Mouse (Mus musculus) kidney, embryonic 14.5 days (tissue): ENCODE data around the gene Hspa12a. TPM values are rescaled to one million over a fixed set of nuclear protein-coding genes. Genes with fewer than 3 reads are reported as not detected.
A peak's percentile ranks its signal among the peaks of the same experiment; 100 is the strongest.

ENCODE experiments used
- ATAC-seq: fragments of 200-750 bp; cut with Nextera tagmentation; 2 replicates; pipeline ENCODE4 v1.8.0; 2017; ENCODE audit warnings: moderate number of reproducible peaks, mild to moderate bottlenecking, moderate TSS enrichment, moderate library complexity; ENCODE audit not compliant: low FRiP score, low TSS enrichment
- H3K27ac ChIP-seq: fragments of 300-500 bp; sonication (generic); 2 replicates; pipeline ENCODE4 v1.5.1; 2014; ENCODE audit warnings: low read depth, mild to moderate bottlenecking, low read length, moderate library complexity, mixed read lengths
- H3K27me3 ChIP-seq: fragments of 300-500 bp; sonication (generic); 2 replicates; pipeline ENCODE4 v1.6.1; 2014; ENCODE audit warnings: mild to moderate bottlenecking, low read length; ENCODE audit not compliant: control insufficient read depth, insufficient read depth
- H3K36me3 ChIP-seq: fragments of 300-500 bp; sonication (generic); 2 replicates; pipeline ENCODE4 v1.6.1; 2014; ENCODE audit warnings: low read length, mixed read lengths; ENCODE audit not compliant: control insufficient read depth, insufficient read depth
- H3K4me1 ChIP-seq: fragments of 300-500 bp; sonication (generic); 2 replicates; pipeline ENCODE4 v1.6.1; 2014; ENCODE audit warnings: low read length, mixed read lengths; ENCODE audit not compliant: control insufficient read depth, insufficient read depth
- H3K4me2 ChIP-seq: fragments of 300-500 bp; sonication (generic); replicated peaks from 2 replicates; pipeline ENCODE4 v1.6.1; 2014; ENCODE audit warnings: low read depth, mild to moderate bottlenecking, low read length
- H3K4me3 ChIP-seq: fragments of 300-500 bp; sonication (generic); 2 replicates; pipeline ENCODE4 v1.5.1; 2014; ENCODE audit warnings: mild to moderate bottlenecking, low read length
- H3K9ac ChIP-seq: fragments of 300-500 bp; sonication (generic); 2 replicates; pipeline ENCODE4 v1.6.1; 2014; ENCODE audit warnings: low read depth, mild to moderate bottlenecking, low read length, moderate library complexity
- H3K9me3 ChIP-seq: fragments of 300-500 bp; sonication (generic); 2 replicates; pipeline ENCODE4 v1.6.1; 2016; ENCODE audit warnings: low read length; ENCODE audit not compliant: control insufficient read depth
- WGBS: fragments of 180-500 bp; shearing (Covaris S2); extraction: QIAGEN DNeasy Blood & Tissue Kit; methylation state at CpG from one replicate; pipeline ENCODE4 v1.1.7; 2014; 5-methylcytosine and 5-hydroxymethylcytosine counted together
- polyA plus RNA-seq: library from polyadenylated mRNA; unstranded; fragments of >200 nt; fragmentation: Nextera tagmentation; extraction: Ambion mirVana; gene quantifications from 2 replicates; pipeline ENCODE4 v1.2.1, GENCODE M21; 2014

Gene Hspa12a
- polyA plus RNA-seq, 1 experiment from 2014 or later: 9.5 TPM

DNA sequence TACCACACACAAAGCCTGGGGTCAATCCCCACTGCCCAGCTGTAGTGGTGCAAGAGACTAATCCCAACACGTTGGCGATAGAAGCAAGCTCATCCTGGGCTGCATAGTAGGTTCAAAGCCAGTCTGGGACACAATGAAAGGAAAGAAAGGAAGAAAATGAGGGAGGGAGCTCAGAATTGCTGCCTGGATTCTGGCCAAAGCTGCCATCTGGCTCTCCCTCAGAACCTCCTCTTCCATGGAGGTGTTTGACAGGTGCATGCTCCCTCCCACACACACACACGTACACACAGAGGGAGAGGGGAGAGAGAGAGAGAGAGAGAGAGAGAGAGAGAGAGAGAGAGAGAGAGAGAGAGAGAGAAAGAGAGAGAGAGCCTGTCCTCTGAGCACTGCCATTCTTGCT is 47.2 kb downstream of the Hspa12a start:
- Histone ChIP-seq H3K4me2 (no peak overlapping the region), H3K9ac (no peak overlapping the region), H3K36me3 (no peaks in the 10 kb centered on the region), H3K4me1 (no peaks in the 10 kb centered on the region), H3K9me3 (peaks cover 2% of the 10 kb centered on the region; the same call in 1 of the 2 replicates), H3K27me3 (no peaks in the 10 kb centered on the region), H3K27ac (no peak overlapping the region), H3K4me3 (no peak overlapping the region)
- no peak for ATAC-seq
- 75% methylated on average over 3 of the region's 3 CpGs for WGBS

DNA sequence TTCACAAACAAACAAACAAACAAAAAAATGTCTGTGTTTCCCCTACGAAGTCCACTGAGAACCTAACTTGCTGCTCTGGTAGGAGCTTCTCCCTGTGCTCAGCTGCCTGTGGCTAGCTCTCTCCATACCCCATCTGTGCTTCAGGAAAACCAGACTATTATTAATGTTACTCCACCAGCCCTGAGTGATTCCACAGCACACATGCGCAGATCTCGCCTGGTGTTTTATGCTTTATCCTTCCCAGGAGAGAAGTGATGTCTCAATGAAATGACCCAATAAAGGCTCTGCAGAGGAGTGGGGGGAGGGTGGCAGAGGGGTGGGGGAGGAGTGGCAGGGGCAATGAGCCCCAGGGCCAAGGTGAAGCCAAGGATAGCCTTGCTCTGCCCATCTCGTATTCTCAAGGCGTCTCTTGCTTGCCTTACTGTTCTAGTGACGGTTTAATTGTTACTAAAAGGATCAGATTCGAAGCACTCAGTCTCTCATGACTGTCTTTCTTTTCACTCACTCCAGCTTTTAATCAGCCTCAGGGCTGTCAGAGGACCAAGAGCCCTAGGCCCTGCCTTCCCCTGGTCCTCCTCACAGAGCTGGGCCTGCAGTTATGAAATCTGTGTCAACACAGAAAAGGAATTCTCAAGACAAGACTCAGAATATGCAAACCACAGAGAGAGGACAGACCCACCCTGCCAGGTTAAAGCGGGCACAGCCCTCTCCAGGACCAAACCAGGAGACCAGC is 54.0 kb downstream of the Hspa12a start:
- no peak overlapping the region for H3K4me3 ChIP-seq
- no peak overlapping the region for H3K9ac ChIP-seq
- H3K27me3 ChIP-seq: no peaks in the 10 kb centered on the region
- H3K4me2 ChIP-seq: no peak overlapping the region
- H3K36me3 ChIP-seq: no peaks in the 10 kb centered on the region
- 27% methylated on average over 8 of the region's 8 CpGs for WGBS
- H3K4me1 ChIP-seq: no peaks in the 10 kb centered on the region
- peak overlapping the region; percentile 12; the same call in 1 of the 2 replicates for H3K27ac ChIP-seq
- ATAC-seq: no peak
- no peaks in the 10 kb centered on the region for H3K9me3 ChIP-seq

DNA sequence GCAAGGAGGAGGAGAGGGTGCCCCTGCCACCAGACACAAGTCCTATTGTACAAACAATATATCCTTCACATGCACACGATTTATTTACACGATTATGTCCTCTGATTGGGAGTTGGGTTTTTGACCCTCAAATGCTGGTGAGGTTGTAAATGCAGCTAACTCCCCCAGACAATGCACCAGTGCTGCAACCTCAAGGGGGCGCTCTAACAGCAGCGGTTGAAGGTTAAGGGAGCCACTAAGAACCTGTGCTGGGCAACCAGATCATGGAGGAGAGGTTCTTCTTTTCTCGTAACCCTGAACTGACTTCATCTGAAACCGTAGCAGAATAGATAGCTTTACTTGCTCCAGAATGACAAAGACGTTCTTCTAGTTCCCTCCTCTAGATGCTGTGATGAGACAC is 57.0 kb downstream of the Hspa12a start:
- no peak overlapping the region for H3K9ac ChIP-seq
- no peaks in the 10 kb centered on the region for H3K36me3 ChIP-seq
- no peaks in the 10 kb centered on the region for H3K4me1 ChIP-seq
- H3K4me3 ChIP-seq: no peak overlapping the region
- no peak overlapping the region for H3K27ac ChIP-seq
- no peak for ATAC-seq
- H3K27me3 ChIP-seq: no peaks in the 10 kb centered on the region
- 68% methylated on average over 7 of the region's 7 CpGs for WGBS
- H3K4me2 ChIP-seq: no peak overlapping the region
- H3K9me3 ChIP-seq: no peaks in the 10 kb centered on the region

DNA sequence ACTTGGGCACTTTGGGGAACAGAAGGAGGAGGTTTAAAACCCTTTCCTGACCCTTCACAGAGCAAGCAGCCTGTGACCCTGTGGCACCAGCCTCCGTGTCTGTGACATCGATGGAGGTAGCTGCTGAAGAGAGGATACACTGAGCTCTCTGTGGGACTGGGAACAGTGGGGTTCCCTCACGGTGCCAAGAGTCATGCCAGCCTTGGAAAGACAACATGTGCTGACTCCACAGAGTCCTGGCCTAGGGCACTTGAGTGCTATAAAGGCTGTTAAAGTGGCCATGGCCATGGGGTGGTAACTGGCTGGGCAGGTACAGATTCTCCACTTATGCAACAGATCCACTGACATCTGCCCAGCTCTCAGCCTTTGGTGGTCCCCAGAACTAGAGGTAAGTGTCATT is 60.0 kb downstream of the Hspa12a start:
- H3K27me3 ChIP-seq: no peaks in the 10 kb centered on the region
- no peak overlapping the region for H3K9ac ChIP-seq
- no peak for ATAC-seq
- H3K4me3 ChIP-seq: no peak overlapping the region
- no peak overlapping the region for H3K4me2 ChIP-seq
- H3K36me3 ChIP-seq: no peaks in the 10 kb centered on the region
- no peak overlapping the region for H3K27ac ChIP-seq
- peaks cover under 1% of the 10 kb centered on the region; the same call in 1 of the 2 replicates for H3K4me1 ChIP-seq
- H3K9me3 ChIP-seq: no peaks in the 10 kb centered on the region
- WGBS: 84% methylated on average over 3 of the region's 3 CpGs

DNA sequence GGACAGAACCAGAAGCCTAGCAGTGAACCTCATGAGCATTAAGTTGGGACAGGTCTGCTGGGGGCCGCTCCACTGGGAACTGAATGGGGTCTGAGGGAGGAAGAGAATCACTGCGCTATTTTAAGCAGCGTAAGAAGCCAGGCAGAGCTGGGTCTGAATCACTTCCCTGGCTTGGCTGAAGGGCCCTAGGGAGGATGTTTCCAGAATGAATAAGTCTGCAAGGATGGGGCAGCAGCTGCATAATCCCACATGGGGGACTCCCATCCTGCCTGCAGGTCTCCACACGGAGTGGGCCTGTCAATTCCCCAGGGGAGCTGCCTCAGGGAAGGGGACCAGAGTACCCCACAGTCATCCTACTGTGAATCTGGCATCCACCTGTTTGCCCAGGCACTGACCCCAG is 61.1 kb downstream of the Hspa12a start:
- no peak for ATAC-seq
- Histone ChIP-seq H3K27ac (no peak overlapping the region), H3K9me3 (no peaks in the 10 kb centered on the region), H3K4me2 (no peak overlapping the region), H3K9ac (no peak overlapping the region), H3K36me3 (no peaks in the 10 kb centered on the region), H3K4me1 (peaks cover 3% of the 10 kb centered on the region; the same call in 1 of the 2 replicates), H3K4me3 (no peak overlapping the region), H3K27me3 (no peaks in the 10 kb centered on the region)
- WGBS: 78% methylated on average over 4 of the region's 4 CpGs

DNA sequence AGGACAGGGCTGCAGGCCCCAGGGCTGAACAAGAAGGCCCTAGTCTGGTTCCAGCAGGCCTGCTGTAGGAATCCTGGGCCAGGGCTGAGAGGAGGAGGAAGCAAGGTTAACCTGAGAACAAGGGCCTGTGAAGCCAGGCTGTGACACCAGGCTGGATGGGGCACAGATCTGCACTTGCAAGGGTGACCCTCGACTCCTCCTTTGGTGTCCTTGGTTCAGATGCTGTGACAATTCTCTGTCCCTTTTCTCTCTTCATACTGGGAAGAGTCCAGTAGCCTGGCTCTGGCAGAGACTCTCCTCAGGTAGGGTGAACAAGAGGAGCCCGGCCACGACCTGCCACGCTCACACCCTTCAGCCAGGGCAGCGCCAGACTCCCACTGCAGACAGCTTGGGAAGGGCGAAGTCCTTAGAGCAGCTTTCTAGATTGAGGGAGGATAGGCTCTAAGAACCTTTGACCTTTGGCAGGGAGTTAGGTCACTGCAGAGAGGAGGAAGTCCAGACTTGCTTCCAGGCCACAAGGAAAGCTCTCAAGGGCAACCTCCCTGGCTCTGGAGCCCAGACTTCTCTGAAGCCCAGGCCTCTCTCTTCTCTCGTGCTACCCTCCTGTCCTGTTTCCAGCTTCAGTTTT is 64.0 kb downstream of the Hspa12a start:
- Histone ChIP-seq H3K4me1 (peaks cover 3% of the 10 kb centered on the region; the same call in 1 of the 2 replicates), H3K27me3 (no peaks in the 10 kb centered on the region), H3K9me3 (no peaks in the 10 kb centered on the region), H3K36me3 (no peaks in the 10 kb centered on the region), H3K27ac (no peak overlapping the region), H3K4me2 (no peak overlapping the region), H3K4me3 (no peak overlapping the region), H3K9ac (no peak overlapping the region; the same call in 1 of the 2 replicates)
- WGBS: 59% methylated on average over 7 of the region's 7 CpGs
- no peak for ATAC-seq

DNA sequence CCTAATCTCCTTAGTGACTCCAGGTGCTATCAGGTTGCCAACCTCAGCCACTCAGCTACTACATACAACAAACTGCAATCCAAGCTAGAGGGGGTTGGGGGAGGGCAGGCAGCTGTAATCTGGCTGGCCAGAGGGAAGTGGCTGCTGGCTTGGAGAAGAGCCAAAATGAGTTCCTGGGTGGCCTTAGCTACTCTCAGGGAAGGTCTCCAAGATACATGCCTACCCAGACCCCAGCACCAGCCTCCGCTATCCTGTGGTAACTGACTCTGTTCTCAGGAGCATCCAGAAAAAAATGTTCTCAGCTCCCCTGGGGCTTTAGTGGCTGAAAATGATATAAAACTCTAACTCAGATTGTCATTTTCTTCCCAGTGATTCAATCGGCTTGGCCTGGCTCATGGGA is 64.9 kb downstream of the Hspa12a start:
- H3K27me3 ChIP-seq: no peaks in the 10 kb centered on the region
- peaks cover 3% of the 10 kb centered on the region; the same call in 1 of the 2 replicates for H3K4me1 ChIP-seq
- no peak overlapping the region for H3K9ac ChIP-seq
- no peaks in the 10 kb centered on the region for H3K9me3 ChIP-seq
- no peak overlapping the region for H3K4me3 ChIP-seq
- no peak overlapping the region for H3K27ac ChIP-seq
- no peak for ATAC-seq
- no peak overlapping the region for H3K4me2 ChIP-seq
- H3K36me3 ChIP-seq: no peaks in the 10 kb centered on the region
- 82% methylated on average over 2 of the region's 2 CpGs for WGBS

DNA sequence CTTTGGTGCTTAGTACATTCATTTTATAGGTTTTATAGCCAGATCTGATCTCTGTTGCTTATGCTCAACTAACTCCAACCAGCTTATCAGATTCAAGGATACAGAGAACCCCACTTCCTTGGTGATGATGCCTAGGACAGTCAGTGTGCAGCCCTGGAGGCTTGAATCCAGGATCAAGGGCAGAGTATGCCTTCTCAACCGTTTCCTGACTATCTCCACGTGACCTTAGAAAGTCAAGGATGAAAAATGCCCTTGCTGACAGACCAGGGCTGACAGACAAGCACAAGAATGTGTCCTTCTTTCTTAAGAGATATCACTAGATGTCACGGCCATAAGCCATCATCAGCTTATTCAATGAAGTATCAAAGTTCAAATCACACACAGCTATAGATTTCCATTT is 69.9 kb downstream of the Hspa12a start:
- peaks cover 3% of the 10 kb centered on the region; the same call in 1 of the 2 replicates for H3K4me1 ChIP-seq

More for the DNA sequence above, 69.9 kb downstream of the Hspa12a start:
- no peak overlapping the region for H3K4me3 ChIP-seq
- no peaks in the 10 kb centered on the region for H3K9me3 ChIP-seq
- no peak overlapping the region for H3K4me2 ChIP-seq
- no peak overlapping the region for H3K27ac ChIP-seq
- ATAC-seq: no peak
- no peaks in the 10 kb centered on the region for H3K27me3 ChIP-seq
- no peak overlapping the region for H3K9ac ChIP-seq
- 71% methylated on average over 3 of the region's 3 CpGs for WGBS
- H3K36me3 ChIP-seq: no peaks in the 10 kb centered on the region
